Mouse (Mus musculus) T-helper 1 cell (primary cell): ENCODE data around the gene Fgfr2.

Source experiments
- in situ Hi-C: fragments of 300-600 bp; cut with MboI, MseI; formaldehyde crosslinking; loops from one replicate; pipeline ENCODE4 v1.15.1; 2025; ENCODE audit warnings: high pct_unique_total_duplicates

Gene Fgfr2

GRCm38 (mm10) chr7:132426069-132426468, 697.1 kb downstream of the Fgfr2 start:
- in situ Hi-C loops: no loop called here

GRCm38 (mm10) chr7:132425364-132425999, 697.7 kb downstream of the Fgfr2 start:
- in situ Hi-C loops: no loop called here

- in situ Hi-C loops: no loop called here
Observed at GRCm38 (mm10) chr7:132423570-132423969, 699.6 kb downstream of the Fgfr2 start.

GRCm38 (mm10) chr7:132419378-132420255, 703.5 kb downstream of the Fgfr2 start:
- in situ Hi-C loops: no loop called here

GRCm38 (mm10) chr7:132416866-132417265, 706.3 kb downstream of the Fgfr2 start:
- in situ Hi-C loops: no loop called here

- in situ Hi-C loops: no loop called here
Observed at GRCm38 (mm10) chr7:132415866-132416265, 707.3 kb downstream of the Fgfr2 start.

- in situ Hi-C loops: no loop called here
Observed at GRCm38 (mm10) chr7:132412520-132412919, 710.6 kb downstream of the Fgfr2 start.

- in situ Hi-C loops: no loop called here
Observed at GRCm38 (mm10) chr7:132411708-132412107, 711.4 kb downstream of the Fgfr2 start.

GRCm38 (mm10) chr7:132410958-132411357, 712.2 kb downstream of the Fgfr2 start:
- in situ Hi-C loops: no loop called here

- in situ Hi-C loops: loop anchor here (10.0 kb wide), 1 partner anchor 495 kb away; no protein-coding TSS in a partner anchor
Observed at GRCm38 (mm10) chr7:132409890-132410289, 713.3 kb downstream of the Fgfr2 start.

GRCm38 (mm10) chr7:132402377-132403084, 720.6 kb downstream of the Fgfr2 start:
- in situ Hi-C loops: loop anchor here (10.0 kb wide), 1 partner anchor 502 kb away; no protein-coding TSS in a partner anchor

- in situ Hi-C loops: no loop called here
Observed at GRCm38 (mm10) chr7:132398487-132398886, 724.7 kb downstream of the Fgfr2 start.

GRCm38 (mm10) chr7:132396661-132397322, 726.4 kb downstream of the Fgfr2 start:
- in situ Hi-C loops: no loop called here

GRCm38 (mm10) chr7:132393582-132394175, 729.5 kb downstream of the Fgfr2 start:
- in situ Hi-C loops: no loop called here

GRCm38 (mm10) chr7:132393014-132393406, 730.1 kb downstream of the Fgfr2 start:
- in situ Hi-C loops: no loop called here

GRCm38 (mm10) chr7:132392233-132393013, 730.7 kb downstream of the Fgfr2 start:
- in situ Hi-C loops: no loop called here

GRCm38 (mm10) chr7:132389473-132389872, 733.7 kb downstream of the Fgfr2 start:
- in situ Hi-C loops: no loop called here

GRCm38 (mm10) chr7:132387507-132387906, 735.6 kb downstream of the Fgfr2 start:
- in situ Hi-C loops: no loop called here

- in situ Hi-C loops: no loop called here
Observed at GRCm38 (mm10) chr7:132386316-132386715, 736.8 kb downstream of the Fgfr2 start.

- in situ Hi-C loops: no loop called here
Observed at GRCm38 (mm10) chr7:132385456-132386130, 737.6 kb downstream of the Fgfr2 start.
